Mouse (Mus musculus): ENCODE data around the gene Cort.

Gene Cort

GRCm38 (mm10) chr4:149099369-149100017 lies 27.1 kb downstream of the Cort start, which contains the start of gene Pex14:
TSS of gene Pex14 (minus strand) at chr4:149099876.
- in situ Hi-C loops (cut with MboI; ENCODE audit: low sequenced_read_pairs): no loop called here

DNA sequence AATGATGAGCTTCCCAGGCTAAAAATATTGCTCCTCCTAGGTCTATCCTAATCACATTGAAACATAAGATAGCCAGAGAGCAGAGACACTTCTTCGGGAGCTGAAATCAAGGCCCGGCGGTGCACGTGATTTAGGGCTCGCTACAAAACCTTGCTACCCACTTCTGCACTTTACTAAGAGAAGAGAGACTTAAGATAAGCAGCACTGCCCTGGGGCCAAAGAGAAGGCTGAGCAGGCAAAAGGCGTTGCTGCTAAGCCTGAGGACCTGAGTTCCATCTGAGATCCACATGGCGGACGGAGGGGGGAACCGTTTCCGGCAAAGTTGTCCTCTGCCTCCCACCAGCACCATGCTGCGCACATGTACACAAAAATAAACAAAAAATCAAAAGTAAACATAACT lies 28.0 kb downstream of the Cort start:
- in situ Hi-C loops (cut with MboI; ENCODE audit: low sequenced_read_pairs): no loop called here

DNA sequence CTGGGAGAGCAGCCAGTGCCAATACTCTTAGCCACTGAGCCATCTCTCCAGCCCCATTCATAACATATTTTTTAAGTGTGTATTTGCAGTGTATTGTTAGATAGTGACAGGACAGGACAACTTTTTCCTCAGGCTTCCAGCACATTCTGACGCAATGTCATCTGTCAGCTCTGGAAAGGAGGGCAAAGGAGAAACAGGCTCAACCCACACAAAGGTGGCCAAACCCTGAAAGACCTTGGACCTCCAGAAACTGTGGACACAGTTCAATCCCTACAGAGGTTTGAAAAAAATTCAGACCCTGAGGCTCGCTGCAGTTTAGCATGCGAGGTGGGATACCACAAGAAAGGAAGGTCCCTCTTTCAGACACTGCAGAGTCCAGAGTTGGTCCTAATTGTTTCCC lies 28.6 kb downstream of the Cort start:
- in situ Hi-C loops (cut with MboI; ENCODE audit: low sequenced_read_pairs): no loop called here

- in situ Hi-C loops (cut with MboI; ENCODE audit: low sequenced_read_pairs): no loop called here
These were observed 35.2 kb downstream of the Cort start for GRCm38 (mm10) chr4:149091364-149091763.

DNA sequence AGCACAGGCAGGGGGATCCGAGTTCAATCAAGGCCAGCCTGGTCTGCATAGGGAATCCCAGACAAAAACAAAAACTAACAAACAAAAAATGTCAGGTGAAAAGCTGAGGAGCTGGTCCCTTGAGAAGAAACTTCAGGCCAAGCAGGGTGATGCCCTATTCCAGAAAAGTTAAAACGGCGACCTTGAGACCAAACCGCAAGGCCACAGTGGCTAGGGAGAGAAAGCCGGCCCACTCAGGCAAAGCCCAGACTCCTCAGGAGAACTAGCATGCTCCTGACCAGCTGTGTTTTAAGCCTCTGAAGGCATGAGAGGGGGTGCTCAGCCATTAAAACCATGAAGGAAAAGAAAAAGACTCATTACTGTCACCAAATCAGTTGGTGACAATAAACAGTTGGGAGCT lies 41.2 kb downstream of the Cort start:
- in situ Hi-C loops (cut with MboI; ENCODE audit: low sequenced_read_pairs): no loop called here

GRCm38 (mm10) chr4:149081528-149081927 lies 45.0 kb downstream of the Cort start:
- in situ Hi-C loops (cut with MboI; ENCODE audit: low sequenced_read_pairs): no loop called here

DNA sequence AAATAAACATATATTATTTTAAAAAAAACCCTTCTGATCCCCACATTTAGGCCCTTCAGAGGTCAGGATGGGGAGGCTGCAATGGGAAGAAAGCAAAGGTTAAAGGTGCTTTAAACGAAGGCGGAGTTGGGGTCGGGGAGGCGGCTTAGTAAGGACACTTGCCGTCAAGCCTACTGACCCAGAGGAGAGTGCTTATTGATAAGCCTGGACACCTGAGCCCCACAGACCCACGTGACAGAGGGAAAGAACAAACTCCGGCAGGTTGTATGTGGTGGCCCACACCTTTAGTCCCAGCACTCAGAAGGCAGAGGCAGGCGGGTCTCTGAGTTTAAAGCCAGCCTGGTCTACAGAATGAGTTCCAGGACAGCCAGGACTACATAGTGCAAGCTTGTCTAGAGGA lies 46.5 kb downstream of the Cort start:
- in situ Hi-C loops (cut with MboI; ENCODE audit: low sequenced_read_pairs): no loop called here

GRCm38 (mm10) chr4:149079629-149080028 lies 46.9 kb downstream of the Cort start:
- in situ Hi-C loops (cut with MboI; ENCODE audit: low sequenced_read_pairs): loop anchor here (10.0 kb wide), 1 partner anchor 375 kb away; no protein-coding TSS in a partner anchor

DNA sequence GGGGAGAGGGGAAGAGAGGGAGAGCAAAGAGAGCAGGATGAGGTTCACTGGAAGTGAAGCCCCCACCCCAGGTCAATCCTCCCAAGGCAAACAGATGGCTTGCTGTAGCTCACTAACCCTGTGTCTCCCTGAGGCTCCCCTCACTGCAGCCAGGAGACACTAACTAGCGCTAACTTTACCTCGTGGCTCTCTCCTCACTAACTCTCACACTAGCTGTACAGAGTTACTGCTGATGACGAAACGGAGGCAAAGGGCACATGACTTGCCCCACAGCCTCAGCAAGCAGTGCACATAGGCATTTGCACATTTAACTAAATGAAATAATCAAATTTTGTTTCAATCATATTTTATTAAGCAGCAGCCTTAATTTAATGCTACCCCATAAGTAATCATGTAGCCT lies 48.3 kb downstream of the Cort start:
- in situ Hi-C loops (cut with MboI; ENCODE audit: low sequenced_read_pairs): loop anchor here (10.0 kb wide), 1 partner anchor 373 kb away; no protein-coding TSS in a partner anchor

GRCm38 (mm10) chr4:149075871-149076575 lies 50.5 kb downstream of the Cort start:
- in situ Hi-C loops (cut with MboI; ENCODE audit: low sequenced_read_pairs): loop anchor here (10.0 kb wide), 1 partner anchor 371 kb away; no protein-coding TSS in a partner anchor

DNA sequence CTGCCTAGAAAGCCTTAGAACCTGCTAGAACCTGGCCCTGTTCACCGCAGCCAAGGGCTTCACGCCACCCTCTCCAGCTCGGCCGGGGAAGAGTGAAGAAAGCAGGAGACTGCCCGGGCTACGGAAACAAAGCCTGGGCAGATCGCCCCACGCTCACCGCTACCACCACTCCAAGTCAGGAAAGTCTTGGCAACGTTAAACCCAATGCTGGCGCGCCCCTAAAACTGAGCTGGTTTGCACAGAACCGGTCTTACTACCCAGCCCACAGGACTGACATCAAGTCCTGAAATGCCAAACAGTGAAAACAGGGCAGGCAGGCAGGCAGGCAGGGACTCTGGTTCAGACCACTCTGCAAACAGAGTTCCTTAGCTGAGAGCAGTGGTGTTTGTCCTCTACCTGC lies 51.5 kb downstream of the Cort start:
- in situ Hi-C loops (cut with MboI; ENCODE audit: low sequenced_read_pairs): loop anchor here (10.0 kb wide), 1 partner anchor 370 kb away; no protein-coding TSS in a partner anchor

Data from CH12F3 (cell line).